Mouse (Mus musculus): ENCODE measurements at regions not wholly inside any gene's neighbourhood (a gene's known extent, or its start where the extent isn't known, plus 50 kb on each side); places are given as distances from the start of the nearest gene placed in this dataset.

DNA sequence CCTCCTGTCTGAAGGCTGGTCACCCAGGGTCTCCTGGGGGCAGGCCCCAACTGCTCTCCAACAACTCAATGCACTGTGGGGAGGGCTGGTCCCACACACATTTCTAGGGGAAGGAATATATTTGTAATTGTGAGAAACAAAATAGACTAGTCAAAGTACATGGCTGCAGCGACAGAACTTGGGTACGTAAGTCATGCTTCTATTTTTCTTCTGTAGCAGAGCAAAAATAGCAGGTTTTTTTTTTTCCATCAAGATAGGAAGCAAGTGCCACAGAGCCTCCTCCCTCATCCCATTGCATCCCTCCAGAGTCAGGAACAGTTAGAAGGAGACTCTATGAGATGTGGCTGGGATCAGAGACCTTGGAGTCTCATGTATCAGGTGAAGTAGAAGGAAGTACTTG, 124.9 kb upstream of the Tnr start:
- no peak for TF ChIP-seq USF2 (IDR thresholded peaks at IDR 0.05; ENCODE audit: borderline replicate concordance in 1 of 2, insufficient read depth in 1 of 2, low read depth in 1 of 2, low read length in 2 of 2)
- no peak for TF ChIP-seq E2F4 (IDR thresholded peaks at IDR 0.05; ENCODE audit: borderline replicate concordance, low read depth, low read length)
- TF ChIP-seq ZKSCAN1 (IDR thresholded peaks at IDR 0.05; ENCODE audit: low read depth, low read length), result no peak
- TF ChIP-seq CTCF (IDR thresholded peaks at IDR 0.05 in 2 of 3, conservative IDR thresholded peaks at IDR 0.05 in 1 of 3; ENCODE audit: control insufficient read depth in 1 of 3, insufficient read depth in 1 of 3, low read depth in 2 of 3, low read length in 3 of 3, poor library complexity in 1 of 3, severe bottlenecking in 1 of 3), result no peak
- no peak for TF ChIP-seq USF1 (IDR thresholded peaks at IDR 0.05; ENCODE audit: low read depth, low read length)
- no peak for TF ChIP-seq GABPA (IDR thresholded peaks at IDR 0.05; ENCODE audit: low read depth, low read length)
- TF ChIP-seq POLR2A (IDR thresholded peaks at IDR 0.05; ENCODE audit: control insufficient read depth in 1 of 2, insufficient read depth in 1 of 2, low read depth in 1 of 2, low read length in 2 of 2, poor library complexity in 1 of 2), result no peak
- no peak for TF ChIP-seq MAFK (IDR thresholded peaks at IDR 0.05; ENCODE audit: borderline replicate concordance, low read depth, low read length)
- TF ChIP-seq POLR2AphosphoS5 (IDR thresholded peaks at IDR 0.05; ENCODE audit: borderline replicate concordance, low read depth, low read length), result no peak
- TF ChIP-seq CHD1 (IDR thresholded peaks at IDR 0.05; ENCODE audit: low read depth, low read length), result no peak
- no peak for TF ChIP-seq MYC (IDR thresholded peaks at IDR 0.05; ENCODE audit: low read depth, low read length)
- no peak for TF ChIP-seq ZNF384 (IDR thresholded peaks at IDR 0.05; ENCODE audit: low read depth, low read length)
- TF ChIP-seq MAX (IDR thresholded peaks at IDR 0.05; ENCODE audit: low read length), result no peak
- TF ChIP-seq POLR2AphosphoS2 (IDR thresholded peaks at IDR 0.05; ENCODE audit: low read length), result no peak
